Mouse (Mus musculus) embryonic facial prominence, embryonic 14.5 days (tissue): ENCODE results near the gene L3mbtl4. TPM values are rescaled to one million over a fixed set of nuclear protein-coding genes. Genes with fewer than 3 reads are reported as not detected.
"Not testable (repeated sequence)": the region's sequence is repeated elsewhere in the genome, so short reads cannot be mapped to it uniquely, and the experiment has no call there.

ENCODE experiments used
- ATAC-seq: fragments of 200-750 bp; cut with Nextera tagmentation; 2 replicates; pipeline ENCODE4 v1.8.0; 2017; ENCODE audit warnings: low read depth, moderate number of reproducible peaks, moderate TSS enrichment
- DNase-seq: peaks from one replicate; pipeline ENCODE4 v3.0.0-alpha.2; 2015; ENCODE audit warnings: low spot score
- H3K27ac ChIP-seq: fragments of 300-500 bp; sonication (generic); replicated peaks from 2 replicates; pipeline ENCODE4 v1.5.1; 2014; ENCODE audit warnings: low read depth, mild to moderate bottlenecking, low read length, moderate library complexity
- H3K27me3 ChIP-seq: fragments of 300-500 bp; sonication (generic); replicated peaks from 2 replicates; pipeline ENCODE4 v1.6.1; 2014; ENCODE audit warnings: low read length; ENCODE audit not compliant: control insufficient read depth, insufficient read depth
- H3K36me3 ChIP-seq: fragments of 300-500 bp; sonication (generic); 2 replicates; pipeline ENCODE4 v1.6.1; 2014; ENCODE audit warnings: low read length, mixed read lengths; ENCODE audit not compliant: control insufficient read depth, insufficient read depth
- H3K4me1 ChIP-seq: fragments of 300-500 bp; sonication (generic); 2 replicates; pipeline ENCODE4 v1.6.1; 2014; ENCODE audit warnings: antibody characterized with exemption, low read length; ENCODE audit not compliant: control insufficient read depth, insufficient read depth
- H3K4me2 ChIP-seq: fragments of 300-500 bp; sonication (generic); 2 replicates; pipeline ENCODE4 v1.6.1; 2014; ENCODE audit warnings: low read depth, mild to moderate bottlenecking, low read length, moderate library complexity, mixed read lengths
- H3K4me3 ChIP-seq: fragments of 300-500 bp; sonication (generic); 2 replicates; pipeline ENCODE4 v1.5.1; 2014; ENCODE audit warnings: low read depth, mild to moderate bottlenecking, low read length
- H3K9ac ChIP-seq: fragments of 300-500 bp; sonication (generic); 2 replicates; pipeline ENCODE4 v1.6.1; 2014; ENCODE audit warnings: low read depth, mild to moderate bottlenecking, low read length, moderate library complexity, mixed read lengths
- H3K9me3 ChIP-seq: fragments of 300-500 bp; sonication (generic); 2 replicates; pipeline ENCODE4 v1.6.1; 2016; ENCODE audit warnings: low read length; ENCODE audit not compliant: control insufficient read depth
- WGBS: fragments of 180-500 bp; shearing (Covaris S2); extraction: QIAGEN DNeasy Blood & Tissue Kit; methylation state at CpG from one replicate; pipeline ENCODE4 v1.1.7; 2014; 5-methylcytosine and 5-hydroxymethylcytosine counted together
- polyA plus RNA-seq: library from polyadenylated mRNA; unstranded; fragments of >200 nt; fragmentation: Nextera tagmentation; extraction: Ambion mirVana; gene quantifications from 2 replicates; pipeline ENCODE4 v1.2.1, GENCODE M21; 2014

The L3mbtl4 gene
- polyA plus RNA-seq, 1 experiment from 2014 or later = 0.22 TPM

DNA sequence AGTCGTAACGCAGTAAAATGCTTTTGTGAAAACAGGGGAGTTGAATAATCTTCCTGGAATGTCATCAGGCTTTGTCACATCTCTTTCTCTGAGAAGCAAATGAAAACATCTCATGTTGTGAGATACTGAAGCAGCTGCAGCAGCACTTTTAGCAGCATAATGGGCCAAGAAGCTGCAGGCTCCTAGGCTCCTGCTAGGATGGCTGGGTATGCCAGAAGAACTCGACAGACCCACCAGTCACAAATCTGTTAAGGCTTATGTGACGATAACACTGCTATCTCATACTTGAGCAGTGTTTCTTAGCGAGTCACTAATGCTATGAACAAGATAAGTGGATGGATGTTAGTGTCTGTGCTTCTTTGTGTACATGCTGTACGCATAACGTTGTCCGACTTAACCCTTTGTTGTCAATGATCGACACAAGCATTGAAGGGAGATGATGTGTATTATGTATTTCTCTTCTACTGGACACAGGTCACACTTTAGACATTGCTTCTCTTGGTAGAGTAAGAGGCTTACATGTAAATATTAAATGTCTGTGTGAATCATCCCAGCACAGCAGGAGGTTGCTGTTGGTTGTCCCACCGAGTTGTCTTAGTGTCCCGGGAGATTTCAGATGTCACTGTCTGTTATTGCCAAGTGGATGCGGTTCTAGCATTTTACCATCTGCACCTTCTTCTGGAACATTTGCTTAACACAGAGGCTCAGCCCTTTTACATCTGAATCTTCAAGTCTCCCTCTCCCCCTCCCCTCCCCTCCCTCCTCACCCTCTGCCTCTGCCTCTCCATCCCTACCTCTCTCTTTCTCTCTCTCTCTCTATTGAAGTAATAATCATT is 149.3 kb downstream of the L3mbtl4 start:
- H3K4me3 ChIP-seq = no peak overlapping the region
- H3K36me3 ChIP-seq = no peaks in the 10 kb centered on the region
- H3K4me2 ChIP-seq = no peak overlapping the region
- no peak overlapping the region for H3K27ac ChIP-seq
- DNase-seq (peak; percentile 45), ATAC-seq (peak; percentile 50; the same call in 1 of the 2 replicates)
- H3K27me3 ChIP-seq = no peaks in the 10 kb centered on the region
- no peak overlapping the region for H3K9ac ChIP-seq
- H3K4me1 ChIP-seq = no peaks in the 10 kb centered on the region
- 64% methylated on average over 12 of the region's 12 CpGs for WGBS
- no peaks in the 10 kb centered on the region for H3K9me3 ChIP-seq

- ATAC-seq (no peak), DNase-seq (no peak)
- no peaks in the 10 kb centered on the region for H3K36me3 ChIP-seq
- no peaks in the 10 kb centered on the region for H3K9me3 ChIP-seq
- no peaks in the 10 kb centered on the region for H3K27me3 ChIP-seq
- 58% methylated on average over 5 of the region's 5 CpGs for WGBS
- H3K9ac ChIP-seq = no peak overlapping the region
- no peak overlapping the region for H3K4me2 ChIP-seq
- no peak overlapping the region for H3K27ac ChIP-seq
- no peaks in the 10 kb centered on the region for H3K4me1 ChIP-seq
- H3K4me3 ChIP-seq = no peak overlapping the region
Measured at GRCm38 (mm10) chr17:68433576-68433975, 160.0 kb downstream of the L3mbtl4 start.

DNA sequence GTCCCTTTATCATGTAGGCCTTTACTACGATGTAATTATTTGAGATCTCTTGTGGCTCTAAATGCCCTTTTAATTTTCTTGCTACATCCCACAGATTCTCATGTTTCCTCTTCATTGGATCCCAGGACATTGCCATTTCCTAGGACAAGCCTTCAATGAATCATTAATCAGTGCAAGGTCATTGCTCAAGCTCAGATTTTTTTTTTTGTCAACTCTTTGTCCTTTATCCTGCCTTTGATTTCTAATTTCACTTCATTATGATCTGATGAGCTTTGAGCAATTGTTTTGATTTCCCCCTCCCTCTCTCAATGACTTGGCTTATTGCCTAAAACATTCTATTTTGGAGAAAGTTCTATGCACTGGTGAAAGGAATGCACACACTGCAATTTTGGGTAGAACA is 177.3 kb downstream of the L3mbtl4 start:
- 83% methylated on average over 1 of the region's 1 CpGs for WGBS
- no peak for ATAC-seq

GRCm38 (mm10) chr17:68461471-68461870 is 187.9 kb downstream of the L3mbtl4 start:
- Histone ChIP-seq H3K36me3 (no peaks in the 10 kb centered on the region), H3K9ac (no peak overlapping the region)

More for the DNA sequence above, 177.3 kb downstream of the L3mbtl4 start:
- H3K4me3 ChIP-seq = no peak overlapping the region
- H3K27ac ChIP-seq = no peak overlapping the region
- DNase-seq = no peak
- no peaks in the 10 kb centered on the region for H3K9me3 ChIP-seq
- no peak overlapping the region for H3K4me2 ChIP-seq
- no peaks in the 10 kb centered on the region for H3K4me1 ChIP-seq
- H3K36me3 ChIP-seq = no peaks in the 10 kb centered on the region
- H3K27me3 ChIP-seq = no peaks in the 10 kb centered on the region
- H3K9ac ChIP-seq = no peak overlapping the region

GRCm38 (mm10) chr17:68467311-68467710 is 193.7 kb downstream of the L3mbtl4 start:
- Histone ChIP-seq H3K27me3 (no peaks in the 10 kb centered on the region), H3K4me3 (no peak overlapping the region), H3K36me3 (no peaks in the 10 kb centered on the region), H3K27ac (no peak overlapping the region), H3K9me3 (no peaks in the 10 kb centered on the region), H3K4me1 (no peaks in the 10 kb centered on the region), H3K9ac (no peak overlapping the region), H3K4me2 (no peak overlapping the region)
- no peak for ATAC-seq
- 48% methylated on average over 1 of the region's 1 CpGs for WGBS
- no peak for DNase-seq

More at GRCm38 (mm10) chr17:68461471-68461870, 187.9 kb downstream of the L3mbtl4 start:
- H3K9me3 ChIP-seq = no peaks in the 10 kb centered on the region
- H3K27me3 ChIP-seq = no peaks in the 10 kb centered on the region
- no peak overlapping the region for H3K4me2 ChIP-seq
- DNase-seq (no peak), ATAC-seq (no peak)
- no peaks in the 10 kb centered on the region for H3K4me1 ChIP-seq
- no peak overlapping the region for H3K4me3 ChIP-seq
- 87% methylated on average over 5 of the region's 5 CpGs for WGBS
- no peak overlapping the region for H3K27ac ChIP-seq

- H3K36me3 ChIP-seq = no peaks in the 10 kb centered on the region
- no peak overlapping the region for H3K4me3 ChIP-seq
- H3K4me2 ChIP-seq = no peak overlapping the region
- H3K9me3 ChIP-seq = no peaks in the 10 kb centered on the region
- DNase-seq (no peak), ATAC-seq (no peak)
- no peak overlapping the region for H3K9ac ChIP-seq
- WGBS = 65% methylated on average over 4 of the region's 4 CpGs
- H3K27me3 ChIP-seq = no peaks in the 10 kb centered on the region
- no peak overlapping the region for H3K27ac ChIP-seq
- H3K4me1 ChIP-seq = no peaks in the 10 kb centered on the region
Measured at GRCm38 (mm10) chr17:68490065-68490691, 216.6 kb downstream of the L3mbtl4 start.

- Histone ChIP-seq H3K27me3 (no peaks in the 10 kb centered on the region), H3K27ac (no peak overlapping the region), H3K4me3 (no peak overlapping the region), H3K9ac (no peak overlapping the region), H3K9me3 (no peaks in the 10 kb centered on the region), H3K4me1 (no peaks in the 10 kb centered on the region), H3K36me3 (no peaks in the 10 kb centered on the region), H3K4me2 (no peak overlapping the region)
- WGBS = 78% methylated on average over 3 of the region's 3 CpGs
- DNase-seq = no peak
- no peak for ATAC-seq
Measured at GRCm38 (mm10) chr17:68492231-68492630, 218.6 kb downstream of the L3mbtl4 start.

DNA sequence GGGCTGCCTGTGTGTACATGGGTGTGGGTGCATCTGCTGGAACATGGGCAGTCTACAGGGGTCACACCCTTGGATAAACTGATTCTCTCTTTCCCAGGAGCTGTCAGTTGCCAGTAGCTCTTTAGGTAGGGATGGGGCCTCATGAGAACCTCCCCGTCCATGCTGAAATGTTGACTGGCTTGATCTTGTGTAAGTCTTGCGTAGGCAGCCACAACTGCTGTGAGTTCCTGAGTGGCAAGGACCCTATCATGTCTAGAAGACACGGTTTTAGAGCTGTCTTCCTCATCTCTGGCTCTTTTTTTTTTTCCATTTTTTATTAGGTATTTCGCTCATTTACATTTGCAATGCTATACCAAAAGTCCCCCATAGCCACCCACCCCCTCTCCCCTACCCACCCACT is 229.4 kb downstream of the L3mbtl4 start:
- H3K27ac ChIP-seq, ATAC-seq: not testable (repeated sequence)

More for the DNA sequence above, 229.4 kb downstream of the L3mbtl4 start:
- DNase-seq, H3K36me3 ChIP-seq, H3K27me3 ChIP-seq, H3K4me3 ChIP-seq, H3K9ac ChIP-seq, H3K4me2 ChIP-seq, H3K4me1 ChIP-seq, H3K9me3 ChIP-seq: not testable (repeated sequence)
- 100% methylated on average over 2 of the region's 4 CpGs for WGBS
